Mouse (Mus musculus): ENCODE data around the gene Pnp2.

DNA sequence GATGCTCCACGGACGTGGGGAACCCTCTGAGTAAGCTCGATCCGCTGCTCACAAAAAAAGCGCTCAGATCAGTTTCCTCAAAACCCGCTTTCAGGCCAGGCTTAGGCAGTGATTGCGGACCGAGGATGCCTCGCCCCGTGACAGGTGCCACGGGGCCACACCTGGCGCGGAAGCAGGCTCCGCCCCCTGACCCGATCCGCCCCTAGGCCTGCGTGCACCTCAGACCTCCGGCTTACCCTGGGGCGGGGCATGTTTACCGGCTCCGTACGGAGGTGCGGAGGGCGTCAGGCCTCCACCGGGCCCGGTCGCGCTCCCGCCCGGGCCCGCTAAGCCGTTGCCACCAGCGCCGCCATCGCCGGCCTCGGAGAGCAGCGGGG is 25.4 kb upstream of the Pnp2 start:
- no peak for TF ChIP-seq CTCF (IDR thresholded peaks at IDR 0.05; ENCODE audit: low read depth)
- no peak for TF ChIP-seq EP300 (IDR thresholded peaks at IDR 0.05; ENCODE audit: low read depth)

Data from liver, postnatal 0 days (tissue).